Mouse (Mus musculus) bone marrow, adult 2 months (tissue): ENCODE results near the gene Spta1.

ENCODE experiments used
- CTCF ChIP-seq: fragments of 200-500 bp; IDR thresholded peaks from 2 replicates; pipeline ENCODE4 v1.5.1; 2011; ENCODE audit warnings: low read length, control low read depth; ENCODE audit not compliant: control insufficient read depth, insufficient read depth
- POLR2A ChIP-seq: fragments of 200-500 bp; IDR thresholded peaks from 2 replicates; pipeline ENCODE4 v1.6.1; 2011; ENCODE audit warnings: low read depth, mild to moderate bottlenecking, control low read depth, low read length, borderline replicate concordance; ENCODE audit not compliant: control insufficient read depth

GRCm38 (mm10) chr1:174131999-174132398 is 40.6 kb upstream of the Spta1 start:
- no peak for TF ChIP-seq CTCF
- TF ChIP-seq POLR2A, result no peak
